Mouse (Mus musculus) heart, embryonic 12.5 days (tissue): Measurements from ENCODE around the gene Slc22a14. TPM values are rescaled to one million over a fixed set of nuclear protein-coding genes. Genes with fewer than 3 reads are reported as not detected.

Experiments used
- ATAC-seq: fragments of 200-750 bp; cut with Nextera tagmentation; 2 replicates; pipeline ENCODE4 v1.8.0; 2017; ENCODE audit warnings: moderate TSS enrichment, moderate library complexity; ENCODE audit not compliant: insufficient number of reproducible peaks, low FRiP score
- H3K27ac ChIP-seq: fragments of 300-500 bp; sonication (generic); 2 replicates; pipeline ENCODE4 v1.5.1; 2016; ENCODE audit warnings: mild to moderate bottlenecking, moderate library complexity; ENCODE audit not compliant: poor library complexity, severe bottlenecking
- H3K27me3 ChIP-seq: fragments of 300-500 bp; sonication (generic); replicated peaks from 2 replicates; pipeline ENCODE4 v1.6.1; 2016; ENCODE audit warnings: mild to moderate bottlenecking, moderate library complexity
- H3K36me3 ChIP-seq: fragments of 300-500 bp; sonication (generic); 2 replicates; pipeline ENCODE4 v1.6.1; 2016; ENCODE audit warnings: mild to moderate bottlenecking, moderate library complexity
- H3K4me1 ChIP-seq: fragments of 300-500 bp; sonication (generic); replicated peaks from 2 replicates; pipeline ENCODE4 v1.6.1; 2016; ENCODE audit warnings: mild to moderate bottlenecking
- H3K4me2 ChIP-seq: fragments of 300-500 bp; sonication (generic); 2 replicates; pipeline ENCODE4 v1.6.1; 2016; ENCODE audit warnings: mild to moderate bottlenecking, moderate library complexity
- H3K4me3 ChIP-seq: fragments of 300-500 bp; sonication (generic); 2 replicates; pipeline ENCODE4 v1.5.1; 2016; ENCODE audit warnings: mild to moderate bottlenecking
- H3K9ac ChIP-seq: fragments of 300-500 bp; sonication (generic); 2 replicates; pipeline ENCODE4 v1.6.1; 2016; ENCODE audit warnings: mild to moderate bottlenecking, moderate library complexity
- H3K9me3 ChIP-seq: fragments of 300-500 bp; sonication (generic); replicated peaks from 2 replicates; pipeline ENCODE4 v1.6.1; 2016; ENCODE audit warnings: mild to moderate bottlenecking, moderate library complexity
- WGBS: fragments of 180-500 bp; shearing (Covaris S2); methylation state at CpG from one replicate; pipeline ENCODE4 v1.1.7; 2016; 5-methylcytosine and 5-hydroxymethylcytosine counted together
- polyA plus RNA-seq: library from polyadenylated mRNA; unstranded; fragments of >200 nt; fragmentation: Nextera tagmentation; extraction: Ambion mirVana; gene quantifications from 2 replicates; pipeline ENCODE4 v1.2.1, GENCODE M21; 2016

Slc22a14 gene
- polyA plus RNA-seq, 1 experiment from 2014 or later: not detected

DNA sequence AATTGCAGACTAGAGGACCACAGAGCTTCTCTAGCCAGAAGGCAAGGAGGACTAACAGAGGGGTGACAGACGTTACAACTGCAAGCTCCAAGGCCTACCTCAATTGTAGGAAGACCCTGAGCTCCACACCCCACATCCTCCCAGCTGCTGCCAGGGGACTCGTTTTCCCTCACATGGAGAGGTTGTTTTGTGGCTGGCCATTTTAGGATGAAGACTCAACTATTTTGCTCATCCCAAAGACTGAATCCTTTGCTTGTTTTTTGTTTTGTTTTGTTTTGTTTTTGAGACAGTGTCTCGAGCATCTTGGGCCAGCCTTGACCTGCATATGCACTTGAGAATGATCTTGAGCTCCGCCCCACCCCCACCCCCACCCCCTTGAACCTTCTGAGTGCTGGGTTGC lies 206.5 kb downstream of the Slc22a14 start, which contains the start of gene Gm47289:
Gm47289 (plus strand) TSS at position 301 of the 400 bp plus-strand sequence.
- 43% methylated on average over 4 of the region's 4 CpGs for WGBS
- Histone ChIP-seq H3K36me3 (no peaks in the 10 kb centered on the region), H3K9me3 (no peaks in the 10 kb centered on the region), H3K27ac (no peak within 1 kb of the TSS), H3K4me3 (no peak within 1 kb of the TSS), H3K27me3 (peaks cover 35% of the 10 kb centered on the region), H3K4me2 (no peak within 1 kb of the TSS), H3K4me1 (no peaks in the 10 kb centered on the region; the same call in 1 of the 2 replicates), H3K9ac (no peak within 1 kb of the TSS)
- ATAC-seq: no peak

DNA sequence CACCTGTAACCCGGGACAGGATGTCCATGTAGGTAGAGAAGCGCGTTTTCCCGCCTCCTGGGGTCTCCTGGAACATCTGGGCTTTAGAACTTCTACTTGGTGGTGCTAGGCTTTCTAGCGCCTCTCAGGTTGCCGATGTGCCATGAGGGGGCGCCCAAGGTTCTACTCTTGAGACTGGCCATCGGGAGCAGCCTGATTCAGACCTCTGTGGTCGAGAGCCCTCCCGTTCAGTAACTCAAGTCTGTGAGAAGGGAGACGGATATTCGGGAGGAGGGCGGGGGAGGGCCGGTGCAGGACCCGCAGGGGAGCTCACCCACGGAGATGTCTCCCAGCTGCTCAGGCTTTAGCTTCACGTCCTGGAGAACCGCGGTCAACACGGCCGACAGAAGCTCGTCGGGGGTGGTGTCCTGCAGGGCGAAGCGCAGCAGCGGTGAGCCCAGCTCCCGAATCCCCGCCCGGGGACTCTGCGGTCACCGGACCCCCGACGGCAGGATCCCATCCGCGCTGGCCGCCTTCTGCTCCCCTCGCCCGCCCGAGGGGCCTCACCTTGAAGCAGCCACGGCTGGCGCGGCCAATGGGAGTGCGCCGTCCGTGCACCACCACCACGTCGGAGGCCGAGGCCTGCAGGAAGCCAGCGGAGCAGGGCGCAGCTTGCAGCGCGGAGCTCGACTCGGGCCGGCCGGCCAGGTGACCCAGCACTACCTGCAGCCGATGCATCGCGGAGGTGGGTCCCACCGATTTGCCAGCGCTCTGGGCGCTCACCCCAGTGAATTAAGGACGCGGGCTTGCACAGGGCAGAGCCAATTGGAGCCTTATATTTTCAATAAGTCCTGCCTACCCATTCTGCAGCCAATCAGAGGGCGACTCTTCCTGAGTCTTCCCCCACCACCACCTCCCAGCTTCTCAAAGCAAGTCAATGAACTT lies 208.8 kb downstream of the Slc22a14 start, which contains the start of gene Acaa1b:
Acaa1b (minus strand) TSS at position 816 of the 924 bp plus-strand sequence.
- peak within 1 kb of the TSS; percentile 56 for H3K4me3 ChIP-seq
- peak; percentile 78 for ATAC-seq
- no peaks in the 10 kb centered on the region for H3K9me3 ChIP-seq
- H3K36me3 ChIP-seq: no peaks in the 10 kb centered on the region
- under 1% methylated on average over 65 of the region's 65 CpGs for WGBS
- peaks cover 39% of the 10 kb centered on the region for H3K27me3 ChIP-seq
- no peak within 1 kb of the TSS for H3K27ac ChIP-seq
- H3K4me1 ChIP-seq: no peaks in the 10 kb centered on the region; the same call in 1 of the 2 replicates
- peak within 1 kb of the TSS; percentile 88 for H3K4me2 ChIP-seq
- peak within 1 kb of the TSS; percentile 59; the same call in 1 of the 2 replicates for H3K9ac ChIP-seq

DNA sequence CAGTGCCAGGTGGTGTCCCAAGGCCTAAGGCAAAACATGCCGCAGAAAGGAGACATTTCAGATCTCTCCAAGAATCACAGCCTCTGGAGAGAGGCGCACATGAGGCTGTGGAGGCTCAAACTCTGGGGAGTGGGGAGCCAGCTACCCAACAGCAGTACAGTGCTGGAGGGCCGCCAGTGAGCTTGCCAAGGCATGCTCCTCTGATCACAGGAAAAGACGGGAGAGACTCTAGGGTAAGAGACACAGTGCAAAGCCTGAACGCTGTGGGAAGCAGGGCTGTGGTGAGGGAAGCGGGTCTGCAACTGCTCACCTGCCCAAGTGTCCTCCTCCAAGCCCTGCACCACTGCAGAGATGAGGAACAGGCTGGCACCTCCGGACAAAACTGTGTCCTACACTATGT lies 209.5 kb downstream of the Slc22a14 start:
- Histone ChIP-seq H3K36me3 (no peaks in the 10 kb centered on the region), H3K4me3 (no peak overlapping the region), H3K9ac (no peak overlapping the region), H3K27me3 (peaks cover 39% of the 10 kb centered on the region), H3K4me1 (no peaks in the 10 kb centered on the region; the same call in 1 of the 2 replicates), H3K9me3 (no peaks in the 10 kb centered on the region), H3K27ac (no peak overlapping the region), H3K4me2 (no peak overlapping the region)
- no peak for ATAC-seq
- WGBS: 42% methylated on average over 7 of the region's 7 CpGs

DNA sequence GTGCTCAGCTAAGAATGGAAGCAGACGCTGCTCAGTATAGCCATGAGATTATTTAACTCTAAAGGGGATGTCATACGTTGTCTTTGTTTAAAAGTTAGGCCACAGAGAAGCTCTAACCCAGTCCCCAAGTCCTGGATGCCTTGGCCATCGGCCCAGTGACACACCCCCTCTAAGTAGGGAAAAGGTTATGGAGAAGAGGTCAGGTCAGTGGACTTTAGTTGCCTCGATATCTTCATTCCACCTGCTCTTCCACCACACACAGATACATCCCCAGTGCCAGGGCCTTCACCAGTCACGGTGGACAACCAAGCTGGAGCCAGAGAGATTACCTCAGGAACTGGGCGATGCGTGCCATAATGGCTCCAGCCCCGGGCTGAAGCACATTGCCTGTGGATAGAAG lies 209.9 kb downstream of the Slc22a14 start:
- 73% methylated on average over 8 of the region's 8 CpGs for WGBS
- Histone ChIP-seq H3K4me3 (no peak overlapping the region), H3K27me3 (peaks cover 43% of the 10 kb centered on the region), H3K4me1 (no peaks in the 10 kb centered on the region; the same call in 1 of the 2 replicates), H3K9me3 (no peaks in the 10 kb centered on the region), H3K36me3 (no peaks in the 10 kb centered on the region), H3K27ac (no peak overlapping the region), H3K4me2 (no peak overlapping the region), H3K9ac (no peak overlapping the region)
- no peak for ATAC-seq

DNA sequence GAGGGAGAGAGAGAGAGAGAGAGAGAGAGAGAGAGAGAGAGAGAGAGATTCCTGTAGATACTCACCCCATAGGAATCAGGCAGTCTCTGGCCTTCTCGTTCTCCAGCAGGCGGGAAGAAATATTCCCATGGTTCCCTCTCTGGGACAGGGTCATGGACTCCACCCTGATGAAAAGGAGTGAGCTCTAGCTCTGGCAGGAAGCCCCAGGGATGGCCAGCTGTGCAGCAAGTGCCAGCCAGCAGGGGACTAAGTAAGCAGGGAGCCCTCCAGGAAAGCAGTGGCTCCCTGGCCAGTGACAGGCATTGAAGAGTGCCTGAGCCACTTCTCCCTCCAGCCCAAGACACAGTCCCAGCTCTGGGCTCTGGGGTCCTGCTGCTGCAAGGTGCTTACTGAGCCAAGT lies 213.6 kb downstream of the Slc22a14 start:
- Histone ChIP-seq H3K27me3 (peaks cover 38% of the 10 kb centered on the region), H3K4me3 (no peak overlapping the region), H3K36me3 (no peaks in the 10 kb centered on the region), H3K4me2 (no peak overlapping the region), H3K9me3 (no peaks in the 10 kb centered on the region), H3K4me1 (no peaks in the 10 kb centered on the region; the same call in 1 of the 2 replicates), H3K27ac (no peak overlapping the region), H3K9ac (no peak overlapping the region)
- no peak for ATAC-seq
- 54% methylated on average over 2 of the region's 2 CpGs for WGBS

DNA sequence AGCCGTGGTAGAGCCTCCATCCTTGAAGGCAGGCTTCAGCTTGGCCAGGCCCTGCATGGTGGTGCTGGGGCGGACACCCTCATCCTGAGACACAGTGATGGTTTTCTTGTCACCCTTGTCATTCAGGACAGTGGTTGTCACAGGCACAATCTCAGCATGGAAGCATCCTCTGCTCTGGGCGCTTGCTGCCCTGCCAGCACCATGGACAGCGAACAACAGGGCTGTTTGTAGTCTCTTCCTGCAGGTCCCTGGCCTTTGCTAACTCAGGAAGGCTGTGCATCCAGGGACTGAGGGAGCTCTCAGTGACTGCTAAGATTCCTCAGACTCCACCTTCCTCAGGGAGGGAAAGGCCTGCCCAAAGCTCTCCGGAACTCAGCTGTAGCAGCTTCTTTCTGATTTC lies 215.8 kb downstream of the Slc22a14 start:
- 23% methylated on average over 5 of the region's 5 CpGs for WGBS
- H3K27me3 ChIP-seq: peaks cover 22% of the 10 kb centered on the region; the same call in 1 of the 2 replicates
- no peaks in the 10 kb centered on the region for H3K4me1 ChIP-seq
- ATAC-seq: no peak
- H3K4me2 ChIP-seq: no peak overlapping the region
- no peak overlapping the region for H3K9ac ChIP-seq
- H3K36me3 ChIP-seq: no peaks in the 10 kb centered on the region
- H3K9me3 ChIP-seq: no peaks in the 10 kb centered on the region
- H3K4me3 ChIP-seq: no peak overlapping the region
- no peak overlapping the region for H3K27ac ChIP-seq

DNA sequence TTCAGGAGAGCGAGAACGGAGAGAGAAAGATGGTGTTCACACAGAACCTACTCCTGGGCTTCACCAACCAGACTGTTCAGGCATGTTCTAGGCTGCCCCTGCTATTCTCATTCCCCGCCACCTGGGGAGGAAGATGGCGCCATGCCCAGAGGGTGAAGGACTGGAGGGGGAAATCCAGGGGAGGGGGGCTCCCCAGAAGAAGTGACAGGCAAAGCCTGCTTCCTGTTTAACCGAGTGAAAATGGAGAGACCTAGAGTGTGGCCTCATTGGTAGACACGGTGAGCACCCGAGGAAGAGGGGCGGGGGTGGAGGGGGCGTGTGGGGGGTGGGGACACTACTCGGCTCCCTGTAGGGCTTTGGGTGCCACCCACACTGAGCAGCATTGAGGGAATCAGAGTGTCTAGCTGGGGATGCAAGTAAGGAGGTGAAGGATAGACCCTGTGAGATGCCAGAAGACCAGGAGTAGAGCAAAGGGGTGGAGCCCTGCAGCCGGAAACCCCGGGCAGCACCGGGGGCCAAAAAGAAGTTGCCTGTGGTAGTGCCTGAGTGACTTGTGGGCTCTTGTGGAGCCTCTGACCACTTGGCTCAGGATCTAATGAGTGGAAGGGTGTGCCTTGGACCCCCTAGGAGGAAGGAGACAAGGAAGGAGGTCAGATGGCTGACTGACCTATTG lies 219.1 kb downstream of the Slc22a14 start:
- WGBS: 70% methylated on average over 13 of the region's 13 CpGs
- no peak for ATAC-seq
- no peaks in the 10 kb centered on the region for H3K9me3 ChIP-seq

DNA sequence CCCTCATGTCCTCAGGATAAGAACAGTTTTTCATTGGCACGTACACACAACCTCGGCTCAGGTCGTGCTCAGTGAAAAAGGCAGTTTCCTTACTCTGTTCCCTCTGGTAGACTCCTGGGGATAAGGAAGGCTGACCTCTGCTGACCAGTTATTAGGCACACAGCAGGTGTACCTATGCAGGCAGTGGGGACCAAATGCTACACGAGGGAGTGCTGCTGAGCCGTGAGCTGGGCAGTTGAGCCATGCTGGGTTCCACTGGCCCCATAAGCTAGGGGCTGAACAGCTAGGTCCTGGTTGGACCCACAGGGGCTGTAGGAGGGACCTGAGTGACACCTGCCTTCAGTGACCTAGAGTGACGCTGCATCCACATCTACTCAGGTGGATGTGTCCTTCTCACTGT lies 219.7 kb downstream of the Slc22a14 start:
- no peak overlapping the region for H3K4me2 ChIP-seq
- no peaks in the 10 kb centered on the region for H3K9me3 ChIP-seq
- H3K9ac ChIP-seq: no peak overlapping the region
- no peaks in the 10 kb centered on the region for H3K4me1 ChIP-seq
- no peak for ATAC-seq
- 63% methylated on average over 6 of the region's 6 CpGs for WGBS
- peaks cover 8% of the 10 kb centered on the region; the same call in 1 of the 2 replicates for H3K27me3 ChIP-seq
- H3K4me3 ChIP-seq: no peak overlapping the region
- no peaks in the 10 kb centered on the region for H3K36me3 ChIP-seq
- no peak overlapping the region for H3K27ac ChIP-seq

More for the DNA sequence above, 219.1 kb downstream of the Slc22a14 start:
- H3K4me1 ChIP-seq: no peaks in the 10 kb centered on the region
- H3K9ac ChIP-seq: no peak overlapping the region
- H3K36me3 ChIP-seq: no peaks in the 10 kb centered on the region
- H3K4me3 ChIP-seq: no peak overlapping the region
- H3K4me2 ChIP-seq: no peak overlapping the region
- no peak overlapping the region for H3K27ac ChIP-seq
- H3K27me3 ChIP-seq: peaks cover 11% of the 10 kb centered on the region; the same call in 1 of the 2 replicates

DNA sequence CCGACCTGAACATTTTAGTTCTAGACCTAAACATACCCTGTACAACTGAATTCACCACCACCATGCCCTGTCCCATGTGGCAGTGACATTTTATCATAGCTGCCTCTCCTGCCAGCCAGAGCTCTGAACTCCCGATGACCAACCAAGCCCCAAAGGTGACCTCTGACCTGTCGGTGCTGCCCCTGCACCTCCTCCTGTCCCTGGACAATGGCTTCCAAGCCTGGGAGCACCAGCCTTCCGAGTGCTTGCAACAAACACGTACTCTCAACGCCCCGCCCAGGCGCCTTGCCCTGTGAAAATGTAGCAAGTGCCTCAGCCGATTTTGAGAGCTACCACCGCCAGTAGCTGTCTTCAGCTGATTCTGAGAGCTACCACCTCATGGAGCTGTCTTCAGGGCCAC lies 220.2 kb downstream of the Slc22a14 start:
- ATAC-seq: no peak
- H3K4me1 ChIP-seq: no peaks in the 10 kb centered on the region
- H3K27ac ChIP-seq: no peak overlapping the region
- no peak overlapping the region for H3K4me3 ChIP-seq
- 68% methylated on average over 10 of the region's 10 CpGs for WGBS
- no peaks in the 10 kb centered on the region for H3K36me3 ChIP-seq
- no peak overlapping the region for H3K9ac ChIP-seq
- no peaks in the 10 kb centered on the region for H3K9me3 ChIP-seq
- H3K27me3 ChIP-seq: 0 out of 2 replicates have a peak, but pooled peaks cover 3% of the 10 kb centered on the region
- no peak overlapping the region for H3K4me2 ChIP-seq

DNA sequence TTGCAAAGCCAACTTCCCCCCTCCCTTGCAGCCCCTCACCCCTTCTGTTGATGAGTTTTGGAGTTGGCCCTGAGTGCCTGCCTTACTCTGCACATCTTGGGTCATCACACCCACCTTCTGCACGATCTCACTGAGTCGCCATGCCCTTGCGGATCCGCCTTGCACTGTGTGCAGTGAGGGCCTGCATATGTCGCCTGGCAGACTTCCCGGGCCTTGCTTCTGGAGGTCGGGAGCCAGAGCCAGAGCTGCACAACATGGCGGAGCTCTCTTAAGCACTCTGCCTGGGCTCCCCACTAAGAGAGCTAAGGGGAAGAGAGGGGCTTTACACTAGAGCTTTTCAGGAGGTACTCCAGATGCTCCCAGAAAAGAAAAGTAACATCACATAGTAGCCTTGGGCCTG lies 220.7 kb downstream of the Slc22a14 start:
- Histone ChIP-seq H3K9ac (no peak overlapping the region), H3K27me3 (0 out of 2 replicates have a peak, but pooled peaks cover 3% of the 10 kb centered on the region), H3K36me3 (no peaks in the 10 kb centered on the region), H3K9me3 (no peaks in the 10 kb centered on the region), H3K4me1 (0 out of 2 replicates have a peak, but pooled peaks cover under 1% of the 10 kb centered on the region), H3K4me3 (no peak overlapping the region), H3K27ac (no peak overlapping the region), H3K4me2 (no peak overlapping the region)
- ATAC-seq: no peak
- WGBS: 86% methylated on average over 8 of the region's 8 CpGs

DNA sequence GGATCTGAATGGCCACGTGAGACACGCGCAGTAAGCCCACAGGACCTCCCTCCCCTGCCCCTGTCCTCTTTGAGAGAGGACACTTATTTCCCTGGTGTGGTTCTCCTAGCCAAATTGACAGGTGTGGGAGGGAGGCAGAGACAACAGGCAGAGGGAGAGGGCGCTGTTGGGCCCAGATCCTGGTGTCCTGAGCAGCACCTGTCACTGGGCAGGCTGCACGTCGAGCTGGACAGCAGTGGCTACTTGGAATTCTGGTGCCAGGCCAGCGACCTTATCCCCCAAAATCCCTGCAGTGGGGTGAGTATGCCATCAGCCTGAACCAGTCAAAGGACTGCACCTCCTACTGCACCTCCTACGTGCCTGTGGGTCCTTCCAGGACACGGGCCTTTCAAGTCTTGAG lies 222.0 kb downstream of the Slc22a14 start:
- H3K9me3 ChIP-seq: no peaks in the 10 kb centered on the region
- no peak overlapping the region for H3K4me3 ChIP-seq
- H3K4me2 ChIP-seq: no peak overlapping the region
- no peak overlapping the region for H3K27ac ChIP-seq
- 0 out of 2 replicates have a peak, but pooled peaks cover 3% of the 10 kb centered on the region for H3K27me3 ChIP-seq
- no peak overlapping the region for H3K9ac ChIP-seq
- no peak for ATAC-seq
- 0 out of 2 replicates have a peak, but pooled peaks cover 3% of the 10 kb centered on the region for H3K4me1 ChIP-seq
- WGBS: 75% methylated on average over 9 of the region's 9 CpGs
- no peaks in the 10 kb centered on the region for H3K36me3 ChIP-seq
